Mouse (Mus musculus): ENCODE measurements around the gene Slc48a1.
A peak's percentile ranks its signal among the peaks of the same experiment; 100 is the strongest.

Slc48a1 gene

DNA sequence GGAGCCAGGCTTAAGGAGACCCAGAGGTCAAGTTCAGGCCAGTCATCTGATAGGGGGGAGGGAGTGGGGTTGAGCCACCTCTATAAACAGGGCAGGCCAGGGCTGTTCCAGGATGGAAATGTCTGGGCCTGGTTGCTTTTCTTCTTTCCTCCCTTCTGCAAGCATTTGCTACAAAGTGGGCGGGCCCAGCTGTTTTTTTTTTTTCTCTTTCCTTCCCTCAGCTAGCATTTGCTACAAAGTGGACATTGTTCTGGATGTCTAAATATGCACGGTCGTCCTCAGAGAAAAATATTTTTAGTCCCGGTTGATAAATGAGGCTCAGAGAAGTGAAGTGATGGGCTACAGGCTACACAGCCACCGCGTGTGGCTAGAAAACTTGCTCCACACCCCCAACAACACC, 23.8 kb upstream of the Slc48a1 start:
- DNase-seq (ENCODE audit: low spot score in 2 of 2), result no peak

- DNase-seq (ENCODE audit: low spot score in 2 of 2), result no peak
Measured at GRCm38 (mm10) chr15:97755361-97755760, 23.0 kb upstream of the Slc48a1 start.

GRCm38 (mm10) chr15:97760006-97760405, 18.3 kb upstream of the Slc48a1 start:
- no peak for DNase-seq (ENCODE audit: low spot score in 2 of 2)

GRCm38 (mm10) chr15:97760952-97761351, 17.4 kb upstream of the Slc48a1 start:
- no peak for DNase-seq (ENCODE audit: low spot score in 2 of 2)

DNA sequence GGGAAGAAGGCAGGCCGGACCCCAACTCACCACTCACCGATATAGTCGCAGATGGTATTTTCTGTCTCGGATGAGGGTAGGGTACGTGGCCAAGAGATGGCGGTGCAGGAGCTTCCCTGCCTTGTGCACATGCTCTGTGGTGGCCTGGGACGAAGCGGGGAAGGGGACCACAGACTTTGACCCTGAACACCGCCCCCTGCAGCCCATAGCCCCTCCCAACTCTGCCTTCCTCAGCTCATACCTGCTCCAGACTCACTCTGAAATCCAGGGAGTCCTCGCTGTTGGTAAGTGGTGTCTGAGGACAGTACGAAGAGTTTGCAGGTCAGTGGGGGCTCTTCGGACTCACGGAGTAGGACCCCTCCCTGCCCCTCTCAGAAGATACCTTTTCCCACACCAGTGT, 16.9 kb upstream of the Slc48a1 start:
- no peak for DNase-seq (ENCODE audit: low spot score in 2 of 2)

DNA sequence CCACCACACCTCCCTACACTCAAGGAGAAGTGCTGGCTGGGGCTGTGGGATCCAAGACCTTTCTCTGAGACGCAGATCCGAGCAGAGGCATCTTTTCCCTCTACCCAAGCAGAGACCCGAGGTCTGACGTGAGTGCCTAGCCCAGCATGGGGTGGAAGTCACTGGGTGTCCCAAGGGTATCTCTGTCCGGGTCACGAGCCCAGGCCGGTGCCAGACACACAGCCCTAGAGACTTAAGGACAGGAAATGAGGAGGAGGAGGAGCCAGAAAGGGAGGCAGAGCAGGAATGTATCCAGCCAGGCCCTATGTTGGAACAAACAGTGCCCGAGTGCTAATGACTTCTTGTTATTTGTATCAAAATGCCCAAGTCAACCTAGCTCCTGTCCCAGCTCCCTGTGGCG, 15.6 kb upstream of the Slc48a1 start:
- DNase-seq (ENCODE audit: low spot score in 2 of 2), result no peak

- DNase-seq (ENCODE audit: low spot score in 2 of 2), result no peak
Measured at GRCm38 (mm10) chr15:97763256-97764049, 14.9 kb upstream of the Slc48a1 start.

DNA sequence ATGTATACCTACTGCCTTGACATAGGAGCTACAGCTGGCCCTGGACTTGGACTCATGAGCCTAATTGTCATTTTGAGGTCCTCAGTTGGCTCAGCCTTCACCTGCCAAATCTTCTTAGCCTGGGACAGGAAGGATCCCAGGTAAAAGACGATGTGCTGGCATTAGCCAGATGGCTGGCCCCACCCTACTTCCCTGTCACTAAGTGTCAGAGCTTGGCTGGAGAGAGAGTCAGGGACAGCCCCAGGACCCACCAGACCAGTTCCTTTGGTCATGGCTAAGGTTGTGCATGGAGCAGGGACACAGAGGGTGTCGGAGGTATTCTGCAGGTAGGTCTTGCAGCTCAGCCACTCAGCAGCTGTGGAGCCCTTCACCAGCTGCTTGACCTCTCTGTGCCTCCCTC, 13.8 kb upstream of the Slc48a1 start:
- no peak for DNase-seq (ENCODE audit: low spot score in 2 of 2)

GRCm38 (mm10) chr15:97765090-97765794, 13.1 kb upstream of the Slc48a1 start:
- DNase-seq (ENCODE audit: low spot score in 2 of 2), result no peak

DNA sequence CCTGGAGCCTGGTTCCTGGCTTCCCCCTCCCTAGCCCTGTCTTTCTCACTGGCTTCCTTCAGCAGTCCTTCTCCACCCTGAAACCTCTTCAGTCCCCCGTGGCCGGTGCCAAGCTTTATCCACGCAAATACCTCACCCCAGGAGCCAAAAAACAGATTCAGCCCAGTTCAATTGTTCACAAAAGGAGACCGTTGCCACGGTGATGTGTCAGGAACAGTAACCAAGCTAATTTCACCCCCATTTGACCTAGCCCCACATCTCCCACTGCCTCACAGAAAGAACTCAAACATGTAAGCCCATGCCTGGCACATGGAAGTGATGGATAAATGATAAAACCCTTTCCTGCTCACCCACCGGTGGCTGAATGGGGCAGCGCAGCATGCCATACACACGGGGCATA, 12.1 kb upstream of the Slc48a1 start:
- DNase-seq (ENCODE audit: low spot score in 2 of 2), result no peak

- DNase-seq (ENCODE audit: low spot score in 2 of 2), result no peak
Measured at GRCm38 (mm10) chr15:97766594-97767279, 11.6 kb upstream of the Slc48a1 start.

DNA sequence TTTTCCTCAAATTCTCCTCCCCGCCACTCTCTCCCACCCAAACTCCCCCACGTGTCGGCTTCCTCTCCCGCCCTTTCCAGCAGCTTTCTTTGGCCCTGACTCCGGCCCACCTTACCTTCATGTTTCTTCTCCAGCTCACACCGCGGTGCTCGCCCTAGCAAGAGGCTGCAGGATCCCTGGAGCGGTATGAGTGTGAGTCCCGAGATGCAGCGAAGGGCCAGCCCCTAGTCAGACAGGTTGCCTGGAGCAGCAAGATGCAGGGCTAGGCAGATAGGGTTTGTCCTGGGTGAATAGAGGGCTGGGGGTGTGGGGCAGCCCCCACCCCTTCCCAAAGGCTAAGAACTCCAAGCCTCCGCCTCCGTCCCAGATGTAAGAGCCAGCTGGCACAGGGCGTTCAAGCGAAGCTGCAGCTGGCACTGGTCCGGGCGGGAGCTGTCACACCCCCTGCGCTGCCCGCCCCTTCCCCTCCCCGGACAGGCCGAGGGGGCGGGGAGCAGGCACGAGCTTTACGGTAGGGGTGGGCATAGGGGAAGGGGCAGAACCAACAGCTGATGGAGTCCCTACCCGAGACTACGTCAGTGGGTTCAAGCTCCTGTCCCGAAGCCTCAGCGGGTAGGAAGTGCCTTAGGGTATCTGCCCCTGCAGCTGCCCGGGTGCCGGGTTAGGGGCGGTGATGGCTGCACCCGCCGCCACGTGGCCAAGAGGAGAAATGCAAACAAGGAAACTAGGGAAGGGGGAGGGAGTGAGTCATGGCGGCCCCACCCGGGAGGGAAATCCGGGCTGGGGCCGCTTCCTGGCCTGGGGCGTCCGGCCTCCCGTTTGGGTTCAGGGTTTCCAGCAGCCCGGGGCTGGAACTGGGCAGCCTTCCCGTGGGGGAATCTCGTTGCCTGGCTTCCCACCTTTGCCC, 10.8 kb upstream of the Slc48a1 start, which contains the start of gene Rapgef3:
Gene Rapgef3 (minus strand): TSS at position 693 of the 907 bp plus-strand sequence.
- DNase-seq (ENCODE audit: low spot score in 2 of 2), result peak; percentile 71 to 82

DNA sequence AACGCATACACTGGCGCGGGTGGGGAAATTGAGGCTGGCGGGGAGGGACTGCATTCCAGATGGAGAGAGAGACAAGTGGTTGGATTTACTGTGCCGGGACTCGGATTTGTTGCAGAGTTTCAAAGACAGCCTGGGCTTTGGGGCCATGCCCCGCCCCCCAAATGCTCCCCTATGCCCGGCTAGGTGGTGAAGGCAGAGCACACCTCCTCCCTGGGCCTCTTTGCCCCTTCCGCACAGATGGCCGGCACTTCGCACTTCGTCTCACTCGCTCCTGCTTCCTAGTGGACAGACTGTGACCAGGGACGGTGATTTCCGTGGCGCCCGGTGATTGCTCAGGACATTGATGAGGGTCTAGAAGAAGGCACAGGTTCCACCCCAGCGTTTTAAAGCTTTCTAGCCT, 10.1 kb upstream of the Slc48a1 start:
- DNase-seq (ENCODE audit: low spot score in 2 of 2), result no peak

DNA sequence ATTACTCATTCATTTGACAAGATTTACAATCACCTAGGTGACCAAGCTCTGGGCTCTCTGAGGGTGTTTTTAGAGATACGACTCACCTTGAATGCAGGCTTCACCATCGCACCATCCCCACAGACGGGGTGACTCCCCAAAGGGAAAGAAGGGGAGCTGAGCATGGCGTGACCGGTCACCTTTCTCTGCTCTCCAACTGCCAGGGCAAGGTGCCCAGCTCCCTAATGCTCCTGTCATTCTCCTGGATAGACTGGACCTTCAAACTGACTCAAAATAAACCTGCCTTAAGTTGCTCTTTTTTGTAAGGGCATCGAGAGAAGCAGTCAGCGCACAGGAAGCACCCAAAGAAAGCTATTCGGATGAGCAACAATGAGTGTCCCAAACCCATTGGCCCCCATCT, 8.0 kb upstream of the Slc48a1 start:
- DNase-seq (ENCODE audit: low spot score in 2 of 2), result no peak

- peak; percentile 42 to 55 for DNase-seq (ENCODE audit: low spot score in 2 of 2)
Measured at GRCm38 (mm10) chr15:97773108-97773507, 5.2 kb upstream of the Slc48a1 start.

- DNase-seq (ENCODE audit: low spot score in 2 of 2), result no peak
Measured at GRCm38 (mm10) chr15:97773961-97774370, 4.4 kb upstream of the Slc48a1 start.

GRCm38 (mm10) chr15:97776514-97776913, 1.8 kb upstream of the Slc48a1 start:
- peak; percentile 60 to 77 for DNase-seq (ENCODE audit: low spot score in 2 of 2)

GRCm38 (mm10) chr15:97776919-97777318, 1.4 kb upstream of the Slc48a1 start:
- DNase-seq (ENCODE audit: low spot score in 2 of 2), result no peak

DNA sequence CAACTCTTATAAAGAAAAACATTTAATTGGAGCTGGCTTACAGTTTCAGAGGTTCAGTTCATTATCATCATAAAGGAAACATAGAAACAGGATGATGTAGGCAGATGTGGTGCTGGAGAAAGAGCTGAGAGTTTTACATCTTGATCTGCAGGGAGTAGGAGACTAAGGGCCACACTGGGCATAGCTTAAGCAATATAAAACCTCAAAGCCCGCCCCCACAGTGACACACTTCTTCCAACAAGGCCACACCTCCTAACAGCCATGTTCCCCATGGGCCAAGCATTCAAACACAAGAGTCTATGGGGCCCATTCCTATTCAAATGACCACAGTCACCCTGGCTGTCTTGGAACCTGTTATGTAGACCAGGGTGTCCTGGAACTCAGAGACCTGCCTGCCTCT, 1.3 kb downstream of the Slc48a1 start:
- no peak for DNase-seq (ENCODE audit: low spot score in 2 of 2)

- DNase-seq (ENCODE audit: low spot score in 2 of 2), result no peak
Measured at GRCm38 (mm10) chr15:97780611-97781031, 2.3 kb downstream of the Slc48a1 start.

DNA sequence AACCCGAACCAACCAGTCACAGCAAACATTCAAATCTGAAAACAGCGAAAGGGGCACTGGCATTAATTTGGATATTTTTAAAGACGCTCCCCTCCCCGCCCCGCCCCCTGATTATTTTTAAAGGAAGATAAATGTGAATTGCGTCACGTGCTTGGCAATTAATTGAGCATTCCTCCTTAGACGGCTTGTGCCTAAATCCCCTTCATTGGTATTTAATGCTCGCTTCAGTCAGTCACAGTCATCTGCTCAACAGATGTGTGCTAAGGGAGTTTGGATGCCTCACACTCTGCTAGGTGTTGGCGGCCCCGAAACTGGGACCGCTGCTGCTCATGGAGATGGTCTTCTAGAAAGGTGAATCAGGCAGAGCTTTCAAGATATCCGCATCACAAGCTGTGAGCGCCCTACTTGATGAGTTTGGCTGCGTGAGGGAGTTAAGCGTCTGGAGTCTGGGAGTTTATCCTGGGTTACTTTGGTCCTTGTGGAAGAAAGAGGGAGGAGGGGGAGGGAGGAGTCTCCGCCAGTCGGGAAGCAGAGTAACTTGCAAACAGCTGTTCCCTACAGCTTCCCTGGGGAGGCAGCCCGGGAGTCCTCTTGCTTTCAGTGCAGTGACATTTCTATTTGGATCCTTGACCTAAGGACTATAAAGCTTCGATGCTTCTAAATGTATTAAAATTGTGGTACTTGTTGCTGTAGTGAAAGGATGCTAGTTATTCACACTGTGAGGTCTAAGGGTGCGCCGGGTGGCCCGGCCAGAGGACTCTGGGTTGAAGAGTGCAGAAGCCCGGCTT, 3.8 kb downstream of the Slc48a1 start:
- no peak for DNase-seq (ENCODE audit: low spot score in 2 of 2)
